Mouse (Mus musculus): ENCODE data around the gene A630076J17Rik. TPM values are rescaled to one million over a fixed set of nuclear protein-coding genes. Genes with fewer than 3 reads are reported as not detected.

A630076J17Rik gene
- polyA plus RNA-seq, 1 experiment: not detected

DNA sequence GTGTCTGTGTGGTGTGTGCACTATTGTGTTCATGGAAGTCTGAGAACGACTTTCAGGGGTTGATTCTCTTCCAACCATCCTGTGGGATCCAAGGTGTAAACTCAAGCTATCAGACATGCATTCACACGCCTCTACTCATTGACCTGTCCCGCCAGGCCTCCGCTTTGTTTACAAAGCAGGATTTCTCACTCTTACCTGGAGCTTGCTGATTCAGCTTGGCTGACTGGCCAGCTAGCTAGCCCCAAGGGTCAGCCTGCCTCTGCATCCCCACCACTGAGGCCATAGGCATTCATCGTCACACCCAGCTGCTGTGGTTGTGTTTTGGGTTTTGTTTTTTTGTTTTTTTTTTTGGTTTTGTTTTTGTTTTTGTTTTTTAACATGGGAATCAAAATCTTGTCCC lies 1.2 kb upstream of the A630076J17Rik start:
- DNase-seq (ENCODE audit: extremely low spot score in 1 of 2, low spot score in 1 of 2): no peak

GRCm38 (mm10) chr3:107229822-107230221 lies 592 bp upstream of the A630076J17Rik start:
- no peak for DNase-seq (ENCODE audit: extremely low spot score in 1 of 2, low spot score in 1 of 2)

- DNase-seq (ENCODE audit: extremely low spot score in 1 of 2, low spot score in 1 of 2): no peak
These were observed 788 bp downstream of the A630076J17Rik start for GRCm38 (mm10) chr3:107231202-107231601.

DNA sequence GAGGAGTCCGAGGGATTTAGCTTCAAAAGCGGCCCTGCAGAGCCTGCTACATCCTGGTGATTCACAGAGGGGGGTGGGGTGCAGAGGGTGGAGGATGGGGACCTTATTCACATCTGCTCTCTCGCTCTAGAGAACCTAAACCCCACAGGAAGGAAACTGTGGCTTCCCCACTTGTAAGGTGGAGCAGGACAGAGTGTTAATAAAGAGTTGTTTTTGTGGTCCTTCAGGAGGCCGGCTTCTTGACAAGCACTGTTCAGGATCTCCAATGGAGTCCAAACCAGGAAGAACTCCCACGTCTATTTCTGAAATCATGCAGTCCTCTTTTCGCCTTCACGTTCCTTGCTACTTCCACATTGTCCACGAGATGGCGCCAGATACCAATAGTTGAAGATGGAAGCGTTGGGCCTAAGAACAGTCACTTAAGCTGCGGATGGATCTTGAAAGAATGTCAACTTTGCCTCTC lies 3.0 kb downstream of the A630076J17Rik start:
- peak; percentile 63 to 97 for DNase-seq (ENCODE audit: extremely low spot score in 1 of 2, low spot score in 1 of 2)

DNA sequence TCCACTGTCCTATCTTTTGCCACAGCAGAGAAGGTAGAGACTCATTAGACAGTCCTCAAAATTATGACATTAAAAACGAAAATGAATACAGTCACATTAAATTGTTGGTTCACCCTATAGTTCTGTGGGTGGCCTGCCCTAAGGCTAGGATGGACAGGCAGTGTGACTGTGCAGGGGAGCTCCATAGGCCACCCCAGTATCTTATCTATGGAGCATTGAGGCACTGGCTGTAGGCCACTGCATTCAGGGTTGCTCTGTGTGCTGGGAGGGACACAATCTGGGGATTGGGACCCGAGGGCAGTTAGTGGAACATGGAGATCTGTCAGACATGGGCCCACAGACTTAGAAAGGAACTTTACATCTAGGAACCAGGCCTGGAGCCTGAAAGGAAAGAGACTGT lies 3.5 kb downstream of the A630076J17Rik start:
- DNase-seq (ENCODE audit: extremely low spot score in 1 of 2, low spot score in 1 of 2): no peak

GRCm38 (mm10) chr3:107238051-107238450 lies 7.6 kb downstream of the A630076J17Rik start:
- no peak for DNase-seq (ENCODE audit: extremely low spot score in 1 of 2, low spot score in 1 of 2)

- no peak for DNase-seq (ENCODE audit: extremely low spot score in 1 of 2, low spot score in 1 of 2)
These were observed 8.1 kb downstream of the A630076J17Rik start for GRCm38 (mm10) chr3:107238471-107238980.

DNA sequence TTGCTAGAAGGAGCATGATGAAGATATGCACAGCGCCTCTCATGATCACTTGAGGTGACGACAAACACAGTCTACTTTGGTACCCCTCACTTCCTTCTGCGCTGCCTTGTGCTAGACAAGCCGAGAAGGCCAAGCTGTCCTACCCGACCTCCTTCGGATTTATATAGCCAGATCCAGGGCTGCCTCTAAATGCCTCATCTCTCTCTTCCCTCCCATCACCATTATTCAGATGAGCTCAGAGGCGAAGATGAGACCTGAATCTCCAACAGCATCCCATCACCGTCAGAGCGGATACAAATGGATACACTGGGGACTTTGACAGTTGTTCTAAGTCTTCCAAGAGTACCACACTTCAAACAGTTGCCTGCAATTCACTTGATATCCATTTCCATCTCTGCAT lies 9.2 kb downstream of the A630076J17Rik start, which contains the start of gene Prok1:
Prok1 (minus strand) TSS at position 101 of the 400 bp plus-strand sequence.
- DNase-seq (ENCODE audit: extremely low spot score in 1 of 2, low spot score in 1 of 2): no peak

- DNase-seq (ENCODE audit: extremely low spot score in 1 of 2, low spot score in 1 of 2): no peak
These were observed 11.1 kb downstream of the A630076J17Rik start for GRCm38 (mm10) chr3:107241389-107242094.

GRCm38 (mm10) chr3:107246876-107247275 lies 16.5 kb downstream of the A630076J17Rik start:
- no peak for DNase-seq (ENCODE audit: extremely low spot score in 1 of 2, low spot score in 1 of 2)

- DNase-seq (ENCODE audit: extremely low spot score in 1 of 2, low spot score in 1 of 2): no peak
These were observed 18.6 kb downstream of the A630076J17Rik start for GRCm38 (mm10) chr3:107249042-107249441.

DNA sequence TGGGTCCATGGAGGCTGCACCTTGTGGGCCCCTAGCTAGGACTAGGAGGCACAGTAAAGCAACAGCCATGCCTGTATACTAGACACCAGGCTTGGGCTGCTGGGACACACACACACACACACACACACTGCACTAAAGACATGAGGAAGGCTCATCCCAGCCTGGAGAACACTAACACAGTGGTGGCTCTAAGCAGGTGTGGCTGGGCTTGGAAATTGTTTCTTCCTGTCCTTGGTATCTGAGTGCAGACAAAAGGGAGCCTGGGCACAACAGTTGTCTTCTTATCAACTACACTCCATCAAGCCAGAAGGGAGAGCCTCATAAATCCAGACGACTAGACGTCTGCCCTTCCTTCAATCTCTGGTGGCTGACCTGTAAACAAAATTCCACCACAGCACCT lies 19.9 kb downstream of the A630076J17Rik start:
- no peak for DNase-seq (ENCODE audit: extremely low spot score in 1 of 2, low spot score in 1 of 2)

- DNase-seq (ENCODE audit: extremely low spot score in 1 of 2, low spot score in 1 of 2): no peak
These were observed 21.6 kb downstream of the A630076J17Rik start for GRCm38 (mm10) chr3:107252035-107252434.

DNA sequence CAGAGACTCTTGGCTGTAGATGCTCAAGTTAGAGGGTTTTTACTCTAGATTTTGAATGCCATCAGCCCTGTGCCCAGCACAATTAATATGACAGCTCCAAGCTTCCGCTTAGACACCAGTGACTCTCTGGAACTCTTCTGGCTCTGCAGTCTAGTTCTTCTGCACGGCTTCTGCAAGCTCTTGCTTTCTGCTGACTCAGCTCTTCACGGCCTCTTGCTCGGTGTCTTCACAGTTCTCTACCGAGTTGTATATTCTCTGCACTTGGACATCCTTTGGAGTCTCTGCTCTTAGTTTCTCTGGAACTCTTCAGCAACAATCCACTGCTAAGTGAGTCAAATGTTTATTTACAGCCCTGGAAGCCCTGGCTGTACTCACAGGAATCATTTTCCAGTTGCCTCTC lies 23.5 kb downstream of the A630076J17Rik start:
- no peak for DNase-seq (ENCODE audit: extremely low spot score in 1 of 2, low spot score in 1 of 2)

- DNase-seq (ENCODE audit: extremely low spot score in 1 of 2, low spot score in 1 of 2): no peak
These were observed 25.6 kb downstream of the A630076J17Rik start for GRCm38 (mm10) chr3:107255992-107256391.

- no peak for DNase-seq (ENCODE audit: extremely low spot score in 1 of 2, low spot score in 1 of 2)
These were observed 26.3 kb downstream of the A630076J17Rik start for GRCm38 (mm10) chr3:107256724-107257123.

- no peak for DNase-seq (ENCODE audit: extremely low spot score in 1 of 2, low spot score in 1 of 2)
These were observed 27.5 kb downstream of the A630076J17Rik start for GRCm38 (mm10) chr3:107257924-107258323.

GRCm38 (mm10) chr3:107260956-107261850 lies 30.8 kb downstream of the A630076J17Rik start:
- peak; percentile 23 to 37 for DNase-seq (ENCODE audit: extremely low spot score in 1 of 2, low spot score in 1 of 2)

- DNase-seq (ENCODE audit: extremely low spot score in 1 of 2, low spot score in 1 of 2): no peak
These were observed 31.4 kb downstream of the A630076J17Rik start for GRCm38 (mm10) chr3:107261851-107262165.

DNA sequence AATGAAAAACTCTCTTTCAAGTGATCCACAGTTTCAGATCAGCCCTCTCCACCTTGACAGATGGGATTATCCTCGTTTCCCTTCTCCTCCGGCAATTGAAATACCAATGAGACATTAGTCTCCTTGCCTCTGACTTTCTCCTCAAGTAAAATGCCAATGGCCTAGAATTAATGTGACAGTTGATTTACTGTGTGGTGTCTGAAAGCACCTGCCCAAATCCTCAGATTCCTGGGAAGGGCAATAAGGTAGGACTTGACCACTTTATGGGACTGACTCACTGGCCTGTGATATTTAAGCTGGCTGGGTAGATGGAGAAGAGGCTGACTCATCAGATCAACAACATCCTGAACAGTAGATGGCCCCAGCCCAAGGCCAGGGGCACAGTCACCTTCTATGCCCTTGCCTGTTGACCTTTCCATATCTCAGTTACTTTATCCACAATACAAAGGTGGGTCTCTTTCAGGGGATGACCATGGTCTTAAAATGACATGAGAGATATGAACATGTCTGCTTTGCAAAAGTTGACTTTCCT lies 36.5 kb downstream of the A630076J17Rik start:
- DNase-seq (ENCODE audit: extremely low spot score in 1 of 2, low spot score in 1 of 2): no peak

- no peak for DNase-seq (ENCODE audit: extremely low spot score in 1 of 2, low spot score in 1 of 2)
These were observed 42.0 kb downstream of the A630076J17Rik start for GRCm38 (mm10) chr3:107272433-107272832.

Data from frontal cortex, adult 2 months (tissue).